Mouse (Mus musculus) stomach, embryonic 16.5 days (tissue): ENCODE results near the gene Jak1. TPM values are rescaled to one million over a fixed set of nuclear protein-coding genes. Genes with fewer than 3 reads are reported as not detected.

Experiments used
- ATAC-seq: fragments of 200-750 bp; cut with Nextera tagmentation; 2 replicates; pipeline ENCODE4 v1.8.0; 2017; ENCODE audit warnings: moderate number of reproducible peaks, moderate TSS enrichment; ENCODE audit not compliant: insufficient read depth, low FRiP score
- H3K27ac ChIP-seq: fragments of 300-500 bp; sonication (generic); 2 replicates; pipeline ENCODE4 v1.5.1; 2014; ENCODE audit warnings: low read length
- H3K27me3 ChIP-seq: fragments of 300-500 bp; sonication (generic); 2 replicates; pipeline ENCODE4 v1.6.1; 2014; ENCODE audit warnings: low read length, control low read depth, mixed read lengths; ENCODE audit not compliant: control insufficient read depth, insufficient read depth
- H3K36me3 ChIP-seq: fragments of 300-500 bp; sonication (generic); 2 replicates; pipeline ENCODE4 v1.6.1; 2014; ENCODE audit warnings: low read length; ENCODE audit not compliant: control insufficient read depth, insufficient read depth
- H3K4me1 ChIP-seq: fragments of 300-500 bp; sonication (generic); 2 replicates; pipeline ENCODE4 v1.6.1; 2014; ENCODE audit warnings: low read length, control low read depth, mixed read lengths; ENCODE audit not compliant: control insufficient read depth, insufficient read depth
- H3K4me2 ChIP-seq: fragments of 300-500 bp; sonication (generic); 2 replicates; pipeline ENCODE4 v1.6.1; 2014; ENCODE audit warnings: low read depth, low read length, mixed read lengths
- H3K4me3 ChIP-seq: fragments of 300-500 bp; sonication (generic); replicated peaks from 2 replicates; pipeline ENCODE4 v1.5.1; 2014; ENCODE audit warnings: mild to moderate bottlenecking, low read length
- H3K9ac ChIP-seq: fragments of 300-500 bp; sonication (generic); 2 replicates; pipeline ENCODE4 v1.6.1; 2014; ENCODE audit warnings: low read length
- H3K9me3 ChIP-seq: fragments of 300-500 bp; sonication (generic); replicated peaks from 2 replicates; pipeline ENCODE4 v1.6.1; 2016; ENCODE audit warnings: low read length, control low read depth; ENCODE audit not compliant: control insufficient read depth
- WGBS: fragments of 180-500 bp; shearing (Covaris S2); extraction: QIAGEN DNeasy Blood & Tissue Kit; methylation state at CpG from one replicate; pipeline ENCODE4 v1.1.7; 2014; 5-methylcytosine and 5-hydroxymethylcytosine counted together
- polyA plus RNA-seq: library from polyadenylated mRNA; unstranded; fragments of >200 nt; fragmentation: Nextera tagmentation; extraction: Ambion mirVana; gene quantifications from 2 replicates; pipeline ENCODE4 v1.2.1, GENCODE M21; 2015

The Jak1 gene
- polyA plus RNA-seq, 1 experiment from 2014 or later = 91.4 TPM

DNA sequence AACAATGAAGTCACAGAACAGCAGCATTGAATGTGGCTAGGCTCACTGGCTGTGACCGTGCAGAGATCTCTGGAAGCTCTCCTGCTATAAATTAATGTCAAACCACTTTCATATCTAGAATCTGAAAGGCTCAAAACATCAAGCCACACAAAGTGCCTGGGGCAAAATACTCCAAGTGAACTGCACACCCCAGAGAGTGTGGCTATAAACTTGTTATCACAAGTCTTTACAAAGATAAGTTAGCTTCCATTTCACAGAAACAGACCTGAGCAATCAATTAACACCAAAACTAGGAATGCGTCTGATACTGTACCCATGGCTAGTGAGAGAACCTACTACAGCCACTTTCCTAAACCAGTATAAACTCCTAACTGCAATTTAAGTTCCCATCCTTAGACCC lies 17.7 kb downstream of the Jak1 start:
- Histone ChIP-seq H3K9me3 (no peaks in the 10 kb centered on the region), H3K36me3 (no peaks in the 10 kb centered on the region), H3K27me3 (no peaks in the 10 kb centered on the region), H3K27ac (no peak overlapping the region), H3K9ac (no peak overlapping the region), H3K4me1 (peaks cover 2% of the 10 kb centered on the region; the same call in 1 of the 2 replicates), H3K4me3 (no peak overlapping the region), H3K4me2 (no peak overlapping the region)
- 42% methylated on average over 2 of the region's 2 CpGs for WGBS
- ATAC-seq = no peak

DNA sequence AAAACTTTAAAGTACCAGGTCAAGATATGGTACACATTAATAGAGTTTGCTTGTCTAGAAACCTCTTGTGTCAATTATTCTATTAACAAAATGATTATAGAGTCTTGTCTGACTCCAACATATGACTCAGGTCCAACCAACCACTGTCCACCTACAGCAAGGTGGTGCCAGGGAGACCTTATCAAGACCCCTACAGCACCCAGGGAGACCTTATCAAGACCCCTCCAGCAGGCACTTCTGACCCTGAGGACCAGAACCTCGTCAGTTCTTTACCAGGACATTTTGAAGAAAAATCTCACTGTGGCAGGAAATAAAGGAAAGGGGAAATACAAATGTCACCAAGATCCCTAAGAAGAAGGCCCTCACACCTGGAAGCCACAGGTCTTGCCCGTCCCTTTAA lies 18.5 kb downstream of the Jak1 start:
- H3K4me3 ChIP-seq = no peak overlapping the region
- no peak overlapping the region for H3K9ac ChIP-seq
- H3K4me1 ChIP-seq = peaks cover 2% of the 10 kb centered on the region; the same call in 1 of the 2 replicates
- ATAC-seq = no peak
- WGBS = 64% methylated on average over 2 of the region's 2 CpGs
- H3K4me2 ChIP-seq = no peak overlapping the region
- H3K36me3 ChIP-seq = no peaks in the 10 kb centered on the region
- H3K27ac ChIP-seq = no peak overlapping the region
- no peaks in the 10 kb centered on the region for H3K27me3 ChIP-seq
- no peaks in the 10 kb centered on the region for H3K9me3 ChIP-seq

DNA sequence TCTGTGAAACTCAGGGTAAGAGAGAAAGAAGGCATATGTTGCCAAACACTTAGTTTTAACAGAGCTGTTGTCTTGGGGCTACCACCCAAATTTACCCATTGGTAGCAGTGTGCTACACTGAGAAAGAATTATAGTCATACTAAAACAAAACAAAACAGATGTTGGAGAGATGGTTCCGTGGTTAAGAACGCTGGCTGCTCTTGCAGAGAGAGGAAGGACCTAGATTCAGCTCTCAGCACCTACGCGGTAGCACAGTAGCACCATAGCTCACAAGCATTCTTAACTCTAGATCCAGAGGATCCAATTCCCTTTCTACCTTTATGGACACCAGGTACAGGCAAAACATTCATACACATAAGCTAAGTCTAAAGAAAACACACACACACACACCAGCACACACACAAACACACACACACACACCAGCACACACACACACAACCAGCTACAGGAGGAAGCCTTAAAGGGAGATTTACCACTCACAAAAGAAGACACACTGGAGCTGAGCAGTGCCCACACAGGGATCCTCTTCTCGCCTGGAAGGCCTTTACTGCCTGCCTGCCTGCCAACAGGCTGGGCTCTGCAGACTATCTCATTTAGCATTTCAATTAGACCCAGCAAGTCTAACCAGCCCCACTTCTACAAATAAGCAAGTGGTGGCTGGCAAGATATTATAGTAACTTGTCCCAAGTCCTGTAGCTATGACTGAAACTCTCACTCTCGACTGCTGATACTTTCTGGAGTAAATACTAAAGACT lies 20.6 kb downstream of the Jak1 start:
- no peak overlapping the region for H3K27ac ChIP-seq

DNA sequence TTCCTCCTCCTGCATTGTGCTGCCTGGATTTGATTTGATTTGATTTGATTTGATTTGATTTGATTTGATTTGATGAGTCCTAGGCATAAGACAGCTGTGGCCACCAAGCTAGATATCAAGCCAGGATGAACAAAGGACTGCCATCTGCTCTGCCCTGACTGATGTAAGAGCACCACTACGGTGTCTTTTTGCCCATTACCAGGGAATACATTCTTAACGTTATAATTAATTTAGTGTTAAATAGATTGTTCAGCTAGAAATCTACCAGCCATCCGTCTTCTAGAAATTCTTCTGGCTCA lies 24.3 kb downstream of the Jak1 start:
- Histone ChIP-seq H3K4me1 (no peaks in the 10 kb centered on the region), H3K9me3 (no peaks in the 10 kb centered on the region), H3K9ac (no peak overlapping the region), H3K27me3 (no peaks in the 10 kb centered on the region), H3K4me3 (no peak overlapping the region), H3K4me2 (no peak overlapping the region), H3K27ac (no peak overlapping the region), H3K36me3 (no peaks in the 10 kb centered on the region)
- ATAC-seq = no peak
- 79% methylated on average over 3 of the region's 3 CpGs for WGBS

More for the DNA sequence above, 20.6 kb downstream of the Jak1 start:
- ATAC-seq = no peak
- Histone ChIP-seq H3K4me1 (no peaks in the 10 kb centered on the region), H3K27me3 (no peaks in the 10 kb centered on the region), H3K9ac (no peak overlapping the region), H3K9me3 (no peaks in the 10 kb centered on the region), H3K4me3 (no peak overlapping the region), H3K4me2 (no peak overlapping the region), H3K36me3 (no peaks in the 10 kb centered on the region)
- 77% methylated on average over 6 of the region's 6 CpGs for WGBS

DNA sequence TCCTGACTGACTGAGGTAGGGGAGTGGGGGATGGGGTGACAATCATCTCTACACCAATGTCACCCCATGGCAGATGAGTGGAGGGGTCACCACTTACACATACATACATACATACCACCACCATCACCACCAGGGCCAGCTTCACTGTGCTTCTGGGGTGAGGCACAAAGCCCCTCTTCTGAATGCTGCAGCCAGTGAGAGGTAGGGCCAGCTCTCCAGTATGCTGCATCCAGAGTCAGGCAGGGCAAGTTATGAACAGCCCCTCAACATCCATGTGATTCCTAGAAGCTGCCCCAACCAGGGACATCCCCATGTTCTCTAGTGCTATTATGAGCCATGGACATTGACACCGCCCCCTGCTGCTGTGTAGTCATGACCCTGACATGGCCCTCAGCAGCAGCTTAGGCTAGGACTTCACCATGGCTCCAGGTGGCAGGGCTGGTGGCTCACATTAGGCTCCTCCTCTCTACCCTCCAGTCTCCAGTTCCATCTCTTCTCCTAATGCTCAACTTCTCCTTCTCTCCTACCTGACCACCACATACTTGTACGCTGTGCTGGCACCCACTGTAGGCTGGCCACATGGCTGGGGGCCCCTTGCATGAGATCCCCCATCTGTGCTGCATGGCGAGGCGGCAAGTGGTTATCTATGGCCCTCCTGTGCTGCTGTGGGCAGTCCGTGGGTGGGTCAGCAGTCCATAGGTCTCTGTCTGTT lies 24.8 kb downstream of the Jak1 start:
- Histone ChIP-seq H3K9me3 (no peaks in the 10 kb centered on the region), H3K4me2 (no peak overlapping the region), H3K27me3 (no peaks in the 10 kb centered on the region), H3K4me3 (no peak overlapping the region), H3K4me1 (peaks cover 4% of the 10 kb centered on the region), H3K27ac (no peak overlapping the region), H3K36me3 (no peaks in the 10 kb centered on the region), H3K9ac (no peak overlapping the region)
- no peak for ATAC-seq
- 88% methylated on average over 5 of the region's 5 CpGs for WGBS

DNA sequence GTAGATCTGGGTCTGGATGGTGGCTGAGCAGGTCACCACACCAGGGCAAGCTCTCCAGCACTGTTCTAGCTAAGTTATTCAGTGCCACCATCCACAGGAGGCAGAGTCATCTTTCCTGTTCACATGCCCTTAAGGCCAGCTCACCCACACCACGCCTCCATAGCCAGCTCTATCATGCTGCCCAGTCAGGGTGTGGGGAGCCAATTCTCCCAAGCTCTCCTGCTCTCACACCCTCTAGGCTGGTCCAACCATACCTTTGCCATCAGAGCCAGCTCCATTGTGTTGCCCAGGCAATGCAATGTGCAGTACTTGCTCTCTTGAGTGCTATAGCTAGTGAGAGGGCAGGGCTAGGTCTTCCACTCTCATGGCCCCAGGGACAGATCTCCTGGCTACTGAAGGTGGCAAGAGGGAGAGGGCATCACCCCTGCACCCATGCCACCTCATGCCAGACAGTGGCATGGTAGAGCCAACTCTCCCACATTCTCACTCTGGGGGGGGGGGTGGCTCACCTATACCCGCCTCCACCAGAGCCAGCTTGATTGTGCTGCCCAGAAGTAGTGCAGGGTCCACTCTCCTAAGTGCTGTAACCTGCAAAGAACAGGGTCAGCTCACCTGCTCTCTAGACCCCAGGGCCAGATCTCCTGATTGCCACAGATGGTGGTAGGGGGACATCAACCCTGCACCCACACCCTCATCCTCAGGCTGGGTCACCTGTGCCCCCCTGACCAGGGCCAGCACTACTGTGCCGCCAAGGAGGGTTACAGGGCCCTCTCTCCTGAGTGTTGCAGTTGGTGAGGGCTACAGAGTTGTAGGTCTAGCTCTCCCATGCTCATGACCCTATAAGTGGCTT lies 25.5 kb downstream of the Jak1 start:
- no peak overlapping the region for H3K4me3 ChIP-seq
- H3K9me3 ChIP-seq = no peaks in the 10 kb centered on the region
- H3K4me1 ChIP-seq = peaks cover 7% of the 10 kb centered on the region
- ATAC-seq = peak; percentile 60
- H3K9ac ChIP-seq = no peak overlapping the region
- H3K4me2 ChIP-seq = no peak overlapping the region
- no peak overlapping the region for H3K27ac ChIP-seq
- H3K27me3 ChIP-seq = no peaks in the 10 kb centered on the region
- 92% methylated on average over 3 of the region's 3 CpGs for WGBS
- H3K36me3 ChIP-seq = no peaks in the 10 kb centered on the region

DNA sequence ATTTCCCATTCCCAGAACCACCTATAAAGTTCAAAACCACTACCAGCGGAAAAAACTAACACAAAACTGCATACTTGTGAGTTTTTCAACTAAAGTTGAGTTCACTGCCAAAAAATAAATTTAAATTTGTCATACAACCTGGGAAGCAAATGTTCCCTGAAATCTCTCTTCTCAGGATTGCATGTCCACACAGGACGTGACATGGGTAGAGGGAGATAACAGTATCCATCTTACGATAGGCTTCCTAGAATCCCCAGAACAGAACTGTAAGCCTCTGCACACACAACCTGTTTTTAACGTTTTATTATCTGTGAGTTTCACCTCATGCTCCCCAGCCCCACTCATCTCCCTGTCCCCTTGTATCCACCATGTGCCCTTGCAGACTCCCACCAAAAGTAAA lies 26.5 kb downstream of the Jak1 start:
- Histone ChIP-seq H3K4me3 (no peak overlapping the region), H3K27ac (no peak overlapping the region), H3K4me1 (peaks cover 15% of the 10 kb centered on the region), H3K9me3 (no peaks in the 10 kb centered on the region), H3K9ac (no peak overlapping the region), H3K4me2 (no peak overlapping the region), H3K36me3 (no peaks in the 10 kb centered on the region), H3K27me3 (no peaks in the 10 kb centered on the region)
- ATAC-seq = no peak
- WGBS = 72% methylated on average over 4 of the region's 4 CpGs

DNA sequence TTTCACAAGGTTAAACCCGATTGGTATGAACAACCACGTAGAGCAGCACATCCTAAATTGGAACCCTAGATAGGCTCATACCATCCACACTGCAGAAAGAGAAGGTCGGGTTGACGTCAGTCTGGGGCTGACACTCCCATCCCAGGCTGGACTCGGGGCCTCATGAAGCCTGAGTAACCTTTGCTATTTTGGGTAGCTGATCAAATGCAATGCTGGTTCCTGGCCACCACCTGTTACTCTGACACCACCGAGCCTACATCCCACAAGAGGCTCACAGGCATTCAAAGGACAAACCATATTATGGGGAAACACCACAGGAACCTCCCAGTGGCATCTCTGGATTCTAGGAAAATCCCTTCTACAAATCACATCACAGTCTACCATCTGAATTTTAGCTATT lies 28.3 kb downstream of the Jak1 start:
- no peak overlapping the region for H3K4me2 ChIP-seq
- no peak for ATAC-seq
- no peaks in the 10 kb centered on the region for H3K27me3 ChIP-seq
- no peak overlapping the region for H3K4me3 ChIP-seq
- no peaks in the 10 kb centered on the region for H3K9me3 ChIP-seq
- no peak overlapping the region for H3K9ac ChIP-seq
- H3K4me1 ChIP-seq = peaks cover 15% of the 10 kb centered on the region
- WGBS = 86% methylated on average over 6 of the region's 6 CpGs
- H3K36me3 ChIP-seq = no peaks in the 10 kb centered on the region
- no peak overlapping the region for H3K27ac ChIP-seq

DNA sequence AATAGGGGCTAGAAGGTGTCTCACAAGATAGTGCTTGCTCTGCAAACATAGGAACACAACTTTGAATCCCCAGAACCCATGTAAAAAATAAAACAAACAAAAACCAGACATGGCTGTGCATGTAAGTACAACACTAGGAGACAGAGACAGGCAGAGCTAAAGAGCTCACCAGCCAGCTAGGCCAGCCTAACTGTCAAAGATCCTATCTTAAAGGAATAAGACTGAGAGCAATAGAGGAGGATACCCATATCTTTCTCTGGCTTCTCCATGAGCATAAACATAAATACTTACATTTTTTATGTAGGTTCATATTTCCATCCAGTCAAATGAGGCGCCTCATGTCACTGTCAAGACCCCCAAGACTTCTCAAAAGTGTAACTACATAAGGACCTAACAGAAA lies 29.1 kb downstream of the Jak1 start:
- H3K9ac ChIP-seq = no peak overlapping the region
- no peaks in the 10 kb centered on the region for H3K27me3 ChIP-seq
- no peak overlapping the region for H3K27ac ChIP-seq
- H3K4me2 ChIP-seq = no peak overlapping the region
- ATAC-seq = no peak
- WGBS = 88% methylated on average over 1 of the region's 1 CpGs
- H3K4me3 ChIP-seq = no peak overlapping the region
- H3K9me3 ChIP-seq = no peaks in the 10 kb centered on the region
- no peaks in the 10 kb centered on the region for H3K36me3 ChIP-seq
- H3K4me1 ChIP-seq = peaks cover 15% of the 10 kb centered on the region
